Mouse (Mus musculus): ENCODE measurements around the gene Pdxk. TPM values are rescaled to one million over a fixed set of nuclear protein-coding genes. Genes with fewer than 3 reads are reported as not detected.
"Not testable (repeated sequence)": the region's sequence is repeated elsewhere in the genome, so short reads cannot be mapped to it uniquely, and the experiment has no call there.

The Pdxk gene
- total RNA-seq, 2 experiments from 2014 or later = 7.6 to 7.7 TPM

- no peak for DNase-seq
Observed at GRCm38 (mm10) chr10:78418791-78419190, 46.0 kb downstream of the Pdxk start.

DNA sequence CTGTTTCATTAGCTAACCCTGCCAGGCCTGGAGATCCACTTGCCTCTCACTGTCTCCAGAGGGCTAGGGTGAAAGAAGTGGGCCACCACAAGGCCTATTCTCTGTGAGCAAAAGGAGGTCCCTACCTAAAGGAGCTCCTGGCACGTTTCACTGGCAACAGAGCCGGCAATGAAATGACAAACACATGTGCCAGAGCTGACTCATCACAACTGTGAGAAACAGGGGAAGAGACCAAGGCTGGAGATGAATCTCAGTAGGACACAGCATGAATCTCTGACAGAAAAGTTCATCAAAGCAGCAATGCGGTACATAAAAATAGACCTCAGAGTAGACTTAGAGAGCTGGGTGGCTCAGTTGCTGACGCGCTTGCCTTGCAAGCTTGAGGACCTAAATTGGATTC lies 46.9 kb downstream of the Pdxk start:
- DNase-seq = no peak

DNA sequence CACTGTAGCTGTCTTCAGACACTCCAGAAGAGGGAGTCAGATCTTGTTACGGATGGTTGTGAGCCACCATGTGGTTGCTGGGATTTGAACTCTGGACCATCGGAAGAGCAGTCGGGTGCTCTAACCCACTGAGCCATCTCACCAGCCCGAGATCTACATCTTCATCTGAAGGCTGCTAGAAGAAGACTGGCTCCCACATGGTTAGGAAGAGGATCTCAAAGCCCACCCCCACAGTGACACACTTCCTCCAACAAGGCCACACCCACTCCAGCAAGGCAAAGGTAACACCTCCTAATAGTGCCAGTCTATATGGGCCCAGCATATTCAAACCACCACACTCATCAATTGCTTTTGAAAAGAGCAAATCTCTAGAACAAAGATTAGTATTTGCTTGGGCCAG lies 49.8 kb downstream of the Pdxk start:
- DNase-seq = not testable (repeated sequence)

DNA sequence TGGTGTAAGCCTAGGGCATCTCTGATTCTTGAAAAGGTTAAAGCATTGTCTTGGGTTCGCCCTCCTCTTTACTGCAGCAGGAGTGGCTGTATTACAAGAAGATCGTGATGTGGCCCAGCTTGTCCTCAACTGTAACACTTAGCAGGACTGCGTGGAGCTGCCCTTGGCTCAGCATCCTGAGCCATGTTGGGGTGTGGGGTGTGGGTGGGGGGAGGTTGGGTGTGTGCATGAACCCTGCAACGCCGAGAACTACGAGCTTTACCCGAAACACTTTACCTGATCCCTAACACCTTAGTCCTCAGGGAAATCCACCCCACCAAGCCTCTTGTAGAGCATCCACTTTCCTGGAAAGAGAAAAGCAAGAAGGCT lies 51.6 kb downstream of the Pdxk start:
- no peak for DNase-seq

DNA sequence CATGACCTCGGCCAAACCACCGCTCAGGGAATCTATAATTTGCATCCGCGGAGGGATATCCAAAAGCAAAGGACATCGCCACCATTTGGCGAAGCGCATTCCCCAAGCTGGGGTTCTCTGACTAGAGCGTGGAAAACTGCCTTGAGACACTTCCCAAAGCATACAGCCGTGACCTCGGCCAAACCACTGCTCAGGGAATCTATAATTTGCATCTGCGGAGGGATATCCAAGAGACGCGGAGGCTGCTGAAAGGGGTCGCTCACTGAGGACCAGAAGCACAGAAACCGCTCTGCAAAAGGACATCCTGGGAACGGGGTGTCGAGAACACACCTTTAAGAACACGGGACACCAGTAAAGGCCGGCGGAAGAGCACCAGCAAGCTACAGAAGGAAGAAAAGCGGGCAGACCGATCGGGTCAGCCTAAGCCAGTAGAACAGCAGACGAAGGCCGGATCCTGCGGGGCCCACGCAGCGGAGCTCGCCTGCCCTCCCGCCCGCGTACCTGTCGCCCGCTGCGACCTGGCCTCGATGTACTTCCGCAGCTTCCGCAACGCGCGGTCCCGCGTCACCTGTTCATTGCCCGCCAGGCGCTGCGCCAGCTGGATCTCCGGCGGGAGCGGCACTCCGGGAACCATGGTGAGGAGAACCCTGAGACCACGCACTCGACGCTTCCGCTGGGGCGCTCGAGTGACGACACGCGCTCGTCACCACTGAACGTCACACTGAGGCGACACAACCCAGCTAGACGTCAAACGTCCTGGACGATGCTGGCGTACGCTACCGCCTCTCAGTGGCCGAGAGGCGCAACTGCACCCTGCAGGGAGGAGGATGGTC lies 52.2 kb downstream of the Pdxk start, which contains the start of gene Rrp1:
TSS of gene Rrp1 (minus strand) at position 725 of the 833 bp plus-strand sequence.
- peak; percentile 86 for DNase-seq

- no peak for DNase-seq
Observed at GRCm38 (mm10) chr10:78411851-78412250, 52.9 kb downstream of the Pdxk start.

GRCm38 (mm10) chr10:78409035-78409788 lies 55.6 kb downstream of the Pdxk start:
- no peak for DNase-seq

GRCm38 (mm10) chr10:78407132-78407531 lies 57.6 kb downstream of the Pdxk start:
- DNase-seq = no peak

GRCm38 (mm10) chr10:78406152-78406551 lies 58.6 kb downstream of the Pdxk start:
- DNase-seq = no peak

DNA sequence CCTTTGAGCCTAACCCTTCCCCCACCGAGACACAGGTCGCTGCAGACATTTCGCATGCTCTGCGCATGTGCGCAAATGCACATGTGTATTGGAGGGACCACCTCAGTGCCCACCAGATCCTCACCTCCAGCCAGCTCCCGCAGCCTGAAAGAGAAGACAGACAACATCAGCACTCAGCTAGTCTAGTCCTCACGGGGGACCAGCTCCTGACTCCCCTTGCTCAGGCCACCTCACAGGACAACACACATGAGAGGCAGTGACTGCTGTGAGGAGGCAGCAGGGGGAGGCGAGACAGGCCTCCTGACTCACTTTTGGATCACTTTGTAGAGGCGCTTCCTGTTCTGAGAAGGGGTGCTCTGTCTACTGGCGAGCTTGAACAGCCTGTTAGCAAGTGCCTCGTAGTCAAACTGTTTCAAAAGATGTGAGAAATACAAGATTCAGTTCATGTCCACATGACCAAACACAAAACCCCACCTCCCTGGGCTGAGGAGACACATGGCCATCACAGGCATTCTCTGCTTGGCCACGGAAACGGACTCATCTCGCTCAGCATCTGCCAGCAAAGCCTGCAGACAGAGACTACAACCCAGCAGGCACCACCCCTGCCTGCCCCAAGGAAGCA lies 62.4 kb downstream of the Pdxk start:
- DNase-seq = no peak

GRCm38 (mm10) chr10:78401127-78401526 lies 63.6 kb downstream of the Pdxk start:
- no peak for DNase-seq

DNA sequence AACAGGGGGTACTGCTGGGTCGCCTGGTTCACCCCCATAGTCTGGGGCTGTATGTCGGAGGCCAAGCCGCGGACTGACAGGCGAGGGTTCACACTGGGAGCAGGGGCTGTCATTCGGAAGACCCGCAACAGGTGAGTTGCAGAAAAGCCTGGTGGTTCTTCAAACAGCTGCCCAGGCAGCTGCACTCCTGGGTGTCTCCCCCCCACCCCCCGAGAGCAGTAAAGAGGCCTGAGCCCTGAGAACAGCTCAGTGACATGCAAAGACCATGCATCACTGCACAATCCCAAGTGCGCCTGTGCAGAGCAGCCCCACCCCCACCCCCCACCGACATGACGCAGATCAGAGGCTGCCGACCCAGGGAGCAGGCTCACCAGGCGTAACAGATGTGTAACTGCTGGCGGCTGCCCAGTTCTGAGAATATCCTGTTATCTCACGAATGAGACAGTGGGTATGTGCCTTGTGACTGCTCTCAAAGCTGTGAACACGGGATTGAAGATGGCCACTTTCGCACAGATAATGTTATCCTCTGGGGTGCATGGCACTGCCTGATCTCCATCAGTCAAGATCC lies 65.6 kb downstream of the Pdxk start:
- no peak for DNase-seq

DNA sequence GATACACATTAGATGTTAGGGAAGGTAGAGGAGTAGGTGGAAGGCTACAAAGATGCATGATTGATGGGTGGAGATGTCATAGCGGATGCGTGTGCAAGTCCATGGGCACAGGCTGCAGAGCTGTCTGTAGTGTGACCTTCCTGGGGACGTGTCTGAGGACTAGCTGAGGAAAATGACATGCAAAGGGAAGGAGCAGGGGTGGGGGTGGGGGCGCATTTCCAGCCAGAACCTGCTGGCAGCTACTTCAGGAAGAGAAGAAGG lies 68.2 kb downstream of the Pdxk start:
- DNase-seq = no peak

- DNase-seq = peak; percentile 71
Observed at GRCm38 (mm10) chr10:78395819-78396624, 68.8 kb downstream of the Pdxk start.

DNA sequence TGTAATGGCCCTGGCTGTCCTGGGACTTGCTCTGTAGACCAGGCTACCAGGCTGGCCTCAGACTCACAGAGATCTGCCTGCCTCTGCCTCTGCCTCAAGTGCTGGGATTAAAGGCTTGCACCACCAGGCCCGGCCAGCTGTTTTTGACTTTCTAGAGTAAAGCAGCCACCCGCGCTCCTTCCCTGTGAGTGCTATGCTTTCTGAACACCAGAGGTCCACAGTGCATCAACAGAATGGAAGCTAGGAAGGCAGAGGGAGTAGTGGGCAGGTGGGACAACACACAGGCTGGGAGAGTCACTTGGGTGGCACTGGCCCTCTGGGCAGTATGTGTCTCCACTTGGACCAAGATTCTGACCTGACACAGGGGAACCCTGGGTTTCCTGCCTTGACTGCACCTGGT lies 69.4 kb downstream of the Pdxk start:
- no peak for DNase-seq

- DNase-seq = peak; percentile 69
Observed at GRCm38 (mm10) chr10:78392072-78392471, 72.7 kb downstream of the Pdxk start.

DNA sequence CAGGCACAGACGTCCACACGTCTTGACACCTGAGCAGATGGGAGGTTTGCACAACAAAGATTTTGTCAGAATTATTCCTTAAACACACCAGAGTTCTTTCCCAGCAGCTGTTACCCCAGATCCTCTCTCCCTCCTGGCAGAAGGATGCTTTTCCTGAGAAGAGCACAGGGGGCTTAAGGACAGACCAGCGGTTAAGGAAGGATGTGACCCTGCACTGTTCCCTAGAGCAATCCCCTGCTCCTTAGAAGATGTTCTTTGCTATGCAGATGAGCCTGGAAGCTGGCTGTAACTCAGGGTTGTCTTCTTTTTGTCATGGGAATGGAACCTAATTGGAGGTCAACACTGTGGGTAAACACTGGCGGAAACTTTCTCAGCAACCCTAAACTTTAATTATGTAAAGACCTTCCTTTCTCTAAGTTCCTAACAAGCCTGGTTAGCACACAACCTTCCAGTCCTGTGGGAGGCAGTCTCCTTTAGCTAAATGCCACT lies 73.7 kb downstream of the Pdxk start:
- no peak for DNase-seq

GRCm38 (mm10) chr10:78388216-78388980 lies 76.4 kb downstream of the Pdxk start:
- DNase-seq = no peak

Measured in gastrocnemius, postnatal 25 days (tissue).